Mouse (Mus musculus): ENCODE measurements around the gene Ankrd55. TPM values are rescaled to one million over a fixed set of nuclear protein-coding genes. Genes with fewer than 3 reads are reported as not detected.

Gene Ankrd55
- polyA plus RNA-seq, 1 experiment: not detected

GRCm38 (mm10) chr13:112375766-112376165, 87.5 kb downstream of the Ankrd55 start:
- TF ChIP-seq GATA1 (IDR thresholded peaks at IDR 0.05; ENCODE audit: low read length) (no peak), TAL1 (IDR thresholded peaks at IDR 0.05; ENCODE audit: low read length) (no peak)
- Histone ChIP-seq H3K9me3 (ENCODE audit: control insufficient read depth, low read length) (no peaks in the 10 kb centered on the region), H3K4me1 (ENCODE audit: control insufficient read depth) (no peaks in the 10 kb centered on the region), H3K4me3 (replicated peaks) (no peak overlapping the region), H3K27me3 (ENCODE audit: control insufficient read depth) (no peaks in the 10 kb centered on the region), H3K36me3 (ENCODE audit: control insufficient read depth) (no peaks in the 10 kb centered on the region)

- no peaks in the 10 kb centered on the region for H3K36me3 ChIP-seq (ENCODE audit: control insufficient read depth)
- H3K4me3 ChIP-seq (replicated peaks): no peak overlapping the region
- no peaks in the 10 kb centered on the region for H3K9me3 ChIP-seq (ENCODE audit: control insufficient read depth, low read length)
- no peaks in the 10 kb centered on the region for H3K4me1 ChIP-seq (ENCODE audit: control insufficient read depth)
- H3K27me3 ChIP-seq (ENCODE audit: control insufficient read depth): no peaks in the 10 kb centered on the region
- TF ChIP-seq TAL1 (IDR thresholded peaks at IDR 0.05; ENCODE audit: low read length) (no peak), GATA1 (IDR thresholded peaks at IDR 0.05; ENCODE audit: low read length) (no peak)
These were observed 90.6 kb downstream of the Ankrd55 start for GRCm38 (mm10) chr13:112378782-112379305.

GRCm38 (mm10) chr13:112381476-112381875, 93.2 kb downstream of the Ankrd55 start:
- TF ChIP-seq GATA1 (IDR thresholded peaks at IDR 0.05; ENCODE audit: low read length) (no peak), TAL1 (IDR thresholded peaks at IDR 0.05; ENCODE audit: low read length) (no peak)
- H3K4me1 ChIP-seq (ENCODE audit: control insufficient read depth): no peaks in the 10 kb centered on the region
- H3K36me3 ChIP-seq (ENCODE audit: control insufficient read depth): no peaks in the 10 kb centered on the region
- H3K9me3 ChIP-seq (ENCODE audit: control insufficient read depth, low read length): no peaks in the 10 kb centered on the region
- H3K27me3 ChIP-seq (ENCODE audit: control insufficient read depth): no peaks in the 10 kb centered on the region
- H3K4me3 ChIP-seq (replicated peaks): no peak overlapping the region

GRCm38 (mm10) chr13:112382457-112382856, 94.2 kb downstream of the Ankrd55 start:
- no peaks in the 10 kb centered on the region for H3K4me1 ChIP-seq (ENCODE audit: control insufficient read depth)
- TF ChIP-seq TAL1 (IDR thresholded peaks at IDR 0.05; ENCODE audit: low read length) (no peak), GATA1 (IDR thresholded peaks at IDR 0.05; ENCODE audit: low read length) (no peak)
- H3K9me3 ChIP-seq (ENCODE audit: control insufficient read depth, low read length): no peaks in the 10 kb centered on the region
- H3K27me3 ChIP-seq (ENCODE audit: control insufficient read depth): no peaks in the 10 kb centered on the region
- no peak overlapping the region for H3K4me3 ChIP-seq (replicated peaks)
- no peaks in the 10 kb centered on the region for H3K36me3 ChIP-seq (ENCODE audit: control insufficient read depth)

GRCm38 (mm10) chr13:112382956-112383355, 94.7 kb downstream of the Ankrd55 start:
- H3K27me3 ChIP-seq (ENCODE audit: control insufficient read depth): no peaks in the 10 kb centered on the region
- no peaks in the 10 kb centered on the region for H3K36me3 ChIP-seq (ENCODE audit: control insufficient read depth)
- H3K9me3 ChIP-seq (ENCODE audit: control insufficient read depth, low read length): no peaks in the 10 kb centered on the region
- no peak overlapping the region for H3K4me3 ChIP-seq (replicated peaks)
- no peaks in the 10 kb centered on the region for H3K4me1 ChIP-seq (ENCODE audit: control insufficient read depth)
- TF ChIP-seq TAL1 (IDR thresholded peaks at IDR 0.05; ENCODE audit: low read length): no peak
- TF ChIP-seq GATA1 (IDR thresholded peaks at IDR 0.05; ENCODE audit: low read length): no peak

GRCm38 (mm10) chr13:112383941-112384659, 95.8 kb downstream of the Ankrd55 start:
- no peak for TF ChIP-seq TAL1 (IDR thresholded peaks at IDR 0.05; ENCODE audit: low read length)
- no peak for TF ChIP-seq GATA1 (IDR thresholded peaks at IDR 0.05; ENCODE audit: low read length)
- Histone ChIP-seq H3K27me3 (ENCODE audit: control insufficient read depth) (no peaks in the 10 kb centered on the region), H3K9me3 (ENCODE audit: control insufficient read depth, low read length) (no peaks in the 10 kb centered on the region), H3K36me3 (ENCODE audit: control insufficient read depth) (no peaks in the 10 kb centered on the region), H3K4me1 (ENCODE audit: control insufficient read depth) (no peaks in the 10 kb centered on the region), H3K4me3 (replicated peaks) (no peak overlapping the region)

GRCm38 (mm10) chr13:112385040-112385439, 96.8 kb downstream of the Ankrd55 start:
- Histone ChIP-seq H3K27me3 (ENCODE audit: control insufficient read depth) (no peaks in the 10 kb centered on the region), H3K4me3 (replicated peaks) (no peak overlapping the region), H3K4me1 (ENCODE audit: control insufficient read depth) (no peaks in the 10 kb centered on the region), H3K9me3 (ENCODE audit: control insufficient read depth, low read length) (no peaks in the 10 kb centered on the region), H3K36me3 (ENCODE audit: control insufficient read depth) (no peaks in the 10 kb centered on the region)
- no peak for TF ChIP-seq TAL1 (IDR thresholded peaks at IDR 0.05; ENCODE audit: low read length)
- TF ChIP-seq GATA1 (IDR thresholded peaks at IDR 0.05; ENCODE audit: low read length): no peak

- H3K9me3 ChIP-seq (ENCODE audit: control insufficient read depth, low read length): no peaks in the 10 kb centered on the region
- no peak overlapping the region for H3K4me3 ChIP-seq (replicated peaks)
- TF ChIP-seq GATA1 (IDR thresholded peaks at IDR 0.05; ENCODE audit: low read length) (no peak), TAL1 (IDR thresholded peaks at IDR 0.05; ENCODE audit: low read length) (no peak)
- no peaks in the 10 kb centered on the region for H3K4me1 ChIP-seq (ENCODE audit: control insufficient read depth)
- H3K27me3 ChIP-seq (ENCODE audit: control insufficient read depth): no peaks in the 10 kb centered on the region
- H3K36me3 ChIP-seq (ENCODE audit: control insufficient read depth): no peaks in the 10 kb centered on the region
These were observed 98.3 kb downstream of the Ankrd55 start for GRCm38 (mm10) chr13:112386494-112387075.

GRCm38 (mm10) chr13:112387279-112387678, 99.0 kb downstream of the Ankrd55 start:
- TF ChIP-seq GATA1 (IDR thresholded peaks at IDR 0.05; ENCODE audit: low read length) (no peak), TAL1 (IDR thresholded peaks at IDR 0.05; ENCODE audit: low read length) (no peak)
- no peaks in the 10 kb centered on the region for H3K36me3 ChIP-seq (ENCODE audit: control insufficient read depth)
- no peaks in the 10 kb centered on the region for H3K4me1 ChIP-seq (ENCODE audit: control insufficient read depth)
- H3K9me3 ChIP-seq (ENCODE audit: control insufficient read depth, low read length): no peaks in the 10 kb centered on the region
- H3K4me3 ChIP-seq (replicated peaks): no peak overlapping the region
- H3K27me3 ChIP-seq (ENCODE audit: control insufficient read depth): no peaks in the 10 kb centered on the region

Data from erythroblast, embryonic 14.5 days (primary cell).